In the genomic region with DNA sequence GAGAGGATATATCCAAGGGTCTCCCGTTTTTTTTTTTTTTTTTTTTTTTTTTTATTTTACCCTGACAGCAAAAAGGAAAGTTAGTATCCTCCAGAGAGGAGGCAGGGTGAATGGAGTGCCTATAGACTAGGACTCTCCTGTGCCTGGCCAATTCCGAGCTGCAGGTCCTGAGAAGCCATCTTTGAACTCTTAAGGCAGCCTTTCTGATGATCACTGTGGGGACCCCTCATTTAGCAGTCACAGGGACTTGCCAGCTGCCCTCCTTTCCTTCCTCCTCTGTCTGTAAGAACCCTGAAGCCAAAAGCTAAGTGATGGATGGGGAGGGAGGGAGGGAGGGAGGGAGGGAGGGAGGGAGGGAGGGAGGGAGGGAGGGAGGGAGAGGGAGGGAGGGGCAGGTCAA, we compare ENCODE assay signal across 8 mouse cellular contexts.
DNase-seq lines count a peak whose midpoint lies in the region; ATAC-seq and TF ChIP-seq lines count a peak whose summit lies in the region.
"Had no signal": no experiment of that assay in that cellular context is flagged by ENCODE, and none has a peak within 500 bp of the region (broad histone marks: within the 10 kb centered on the region; RNA-seq: fewer than 3 reads in every experiment).

No protein-coding gene starts in this region.

- no peak for TF ChIP-seq POLR2A in limb, embryonic 14.5 days (IDR thresholded peaks at IDR 0.05; ENCODE audit: borderline replicate concordance, extremely low read depth, insufficient read depth, insufficient read length)

- no peaks in the 10 kb centered on the region for H3K9me3 ChIP-seq in heart, embryonic 15.5 days (replicated peaks)
- no peaks in the 10 kb centered on the region for H3K9me3 ChIP-seq in embryonic facial prominence, embryonic 15.5 days (replicated peaks)
- H3K9me3 ChIP-seq in limb, embryonic 14.5 days (ENCODE audit: control insufficient read depth, low read length) = no peaks in the 10 kb centered on the region

- DNase-seq in heart, adult 9 months (ENCODE audit: low spot score in 2 of 2) = no peak
- DNase-seq in limb, embryonic 14.5 days (ENCODE audit: low spot score) = no peak
- no peak for DNase-seq in layer of hippocampus, adult 11-12 months (ENCODE audit: low spot score)
- no peak for DNase-seq in adrenal gland, adult 18-20 months (ENCODE audit: low spot score in 2 of 2)

- peak overlapping the region; percentile 90 for H3K27ac ChIP-seq in heart, embryonic 15.5 days
- peak overlapping the region; percentile 97 for H3K27ac ChIP-seq in brown adipose tissue, adult 24 weeks (replicated peaks; ENCODE audit: low read depth, low read length)
- H3K27ac ChIP-seq in embryonic facial prominence, embryonic 15.5 days (replicated peaks) = peak overlapping the region; percentile 83
- H3K27ac ChIP-seq in limb, embryonic 14.5 days (replicated peaks; ENCODE audit: low read depth, low read length) = peak overlapping the region; percentile 21; the same call in 1 of the 2 replicates

- H3K4me3 ChIP-seq in heart, embryonic 15.5 days = no peak overlapping the region
- no peak overlapping the region for H3K4me3 ChIP-seq in brown adipose tissue, adult 24 weeks (ENCODE audit: insufficient read depth, low read depth, low read length)
- H3K4me3 ChIP-seq in embryonic facial prominence, embryonic 15.5 days (replicated peaks) = peak overlapping the region; percentile 6; the same call in 1 of the 2 replicates
- no peak overlapping the region for H3K4me3 ChIP-seq in limb, embryonic 14.5 days (replicated peaks; ENCODE audit: low read length)

- no peak overlapping the region for H3K9ac ChIP-seq in heart, embryonic 15.5 days
- H3K9ac ChIP-seq in embryonic facial prominence, embryonic 15.5 days = no peak overlapping the region
- no peak overlapping the region for H3K9ac ChIP-seq in limb, embryonic 14.5 days (ENCODE audit: low read depth, low read length, severe bottlenecking)

- peaks cover 76% of the 10 kb centered on the region for H3K4me1 ChIP-seq in heart, embryonic 15.5 days (replicated peaks)
- H3K4me1 ChIP-seq in brown adipose tissue, adult 24 weeks (ENCODE audit: control insufficient read depth, insufficient read depth, insufficient read length, low read length) = peaks cover 52% of the 10 kb centered on the region
- peaks cover 78% of the 10 kb centered on the region for H3K4me1 ChIP-seq in embryonic facial prominence, embryonic 15.5 days
- H3K4me1 ChIP-seq in limb, embryonic 14.5 days (ENCODE audit: control insufficient read depth, insufficient read depth, low read length) = peaks cover 57% of the 10 kb centered on the region

- H3K4me2 ChIP-seq in heart, embryonic 15.5 days = peak overlapping the region; percentile 52
- peak overlapping the region; percentile 40 for H3K4me2 ChIP-seq in embryonic facial prominence, embryonic 15.5 days (replicated peaks)
- peak overlapping the region; percentile 32 for H3K4me2 ChIP-seq in limb, embryonic 14.5 days (replicated peaks; ENCODE audit: low read depth, low read length, severe bottlenecking)

- WGBS in heart, embryonic 15.5 days = 30% methylated on average over 2 of the region's 2 CpGs
- 30% methylated on average over 2 of the region's 2 CpGs for WGBS in embryonic facial prominence, embryonic 15.5 days
- WGBS in limb, embryonic 14.5 days = 6% methylated on average over 2 of the region's 2 CpGs

- H3K27me3 ChIP-seq in heart, embryonic 15.5 days = no peaks in the 10 kb centered on the region
- peaks cover 11% of the 10 kb centered on the region; the same call in 1 of the 2 replicates for H3K27me3 ChIP-seq in embryonic facial prominence, embryonic 15.5 days
- H3K27me3 ChIP-seq in limb, embryonic 14.5 days (ENCODE audit: control insufficient read depth, insufficient read depth, low read length) = peaks cover 4% of the 10 kb centered on the region

- H3K36me3 ChIP-seq in heart, embryonic 15.5 days = no peaks in the 10 kb centered on the region
- no peaks in the 10 kb centered on the region for H3K36me3 ChIP-seq in embryonic facial prominence, embryonic 15.5 days
- no peaks in the 10 kb centered on the region for H3K36me3 ChIP-seq in limb, embryonic 14.5 days (ENCODE audit: control insufficient read depth, insufficient read depth, low read length)

- no peak for ATAC-seq in heart, embryonic 15.5 days (replicated peaks; ENCODE audit: insufficient number of reproducible peaks, insufficient read depth, low FRiP score, low read depth)
- ATAC-seq in embryonic facial prominence, embryonic 15.5 days (ENCODE audit: insufficient number of reproducible peaks, low FRiP score, low TSS enrichment, low read depth) = no peak
- peak; percentile 10 for ATAC-seq in limb, embryonic 14.5 days (ENCODE audit: low FRiP score, low read depth)
- ATAC-seq: inflammation-experienced regulatory T-cells, adult 6 months had no signal

Comparison
In these comparisons a context has a peak if more than half of its experiments do, and no peak if none do; other contexts are left out.
1. H3K27ac ChIP-seq: peak in every context shown above with its lines; median percentile 97 in brown adipose tissue, adult 24 weeks; 90 in heart, embryonic 15.5 days; 83 in embryonic facial prominence, embryonic 15.5 days; 21 in limb, embryonic 14.5 days.